Mouse (Mus musculus): Measurements from ENCODE around the gene Ripor3. TPM values are rescaled to one million over a fixed set of nuclear protein-coding genes. Genes with fewer than 3 reads are reported as not detected.
A peak's percentile ranks its signal among the peaks of the same experiment; 100 is the strongest.
"Not testable (repeated sequence)": the region's sequence is repeated elsewhere in the genome, so short reads cannot be mapped to it uniquely, and the experiment has no call there.

The Ripor3 gene
- not detected in 2 replicates for total RNA-seq (2017)

GRCm38 (mm10) chr2:168009936-168010668 lies at the start of gene Ripor3:
Gene Ripor3 (minus strand): TSS chr2:168010618.
- peak; percentile 43 to 49; a peak in 3 of 4 replicates for ATAC-seq (replicated peaks in 1 of 2; ENCODE audit: insufficient read depth in 1 of 2, low FRiP score in 2 of 2, low TSS enrichment in 1 of 2, low read depth in 1 of 2, poor library complexity in 2 of 2, severe bottlenecking in 2 of 2)

- ATAC-seq (replicated peaks in 1 of 2; ENCODE audit: insufficient read depth in 1 of 2, low FRiP score in 2 of 2, low TSS enrichment in 1 of 2, low read depth in 1 of 2, poor library complexity in 2 of 2, severe bottlenecking in 2 of 2) = no peak
These were observed 48.9 kb upstream of the Ripor3 start for GRCm38 (mm10) chr2:168059200-168059790.

GRCm38 (mm10) chr2:168058488-168059199 lies 48.2 kb upstream of the Ripor3 start:
- ATAC-seq (replicated peaks in 1 of 2; ENCODE audit: insufficient read depth in 1 of 2, low FRiP score in 2 of 2, low TSS enrichment in 1 of 2, low read depth in 1 of 2, poor library complexity in 2 of 2, severe bottlenecking in 2 of 2) = no peak

- ATAC-seq (replicated peaks in 1 of 2; ENCODE audit: insufficient read depth in 1 of 2, low FRiP score in 2 of 2, low TSS enrichment in 1 of 2, low read depth in 1 of 2, poor library complexity in 2 of 2, severe bottlenecking in 2 of 2) = not testable (repeated sequence)
These were observed 47.5 kb upstream of the Ripor3 start for GRCm38 (mm10) chr2:168057876-168058275.

GRCm38 (mm10) chr2:168056666-168056933 lies 46.2 kb upstream of the Ripor3 start:
- no peak for ATAC-seq (replicated peaks in 1 of 2; ENCODE audit: insufficient read depth in 1 of 2, low FRiP score in 2 of 2, low TSS enrichment in 1 of 2, low read depth in 1 of 2, poor library complexity in 2 of 2, severe bottlenecking in 2 of 2)

- ATAC-seq (replicated peaks in 1 of 2; ENCODE audit: insufficient read depth in 1 of 2, low FRiP score in 2 of 2, low TSS enrichment in 1 of 2, low read depth in 1 of 2, poor library complexity in 2 of 2, severe bottlenecking in 2 of 2) = no peak
These were observed 45.7 kb upstream of the Ripor3 start for GRCm38 (mm10) chr2:168055910-168056665.

- no peak for ATAC-seq (replicated peaks in 1 of 2; ENCODE audit: insufficient read depth in 1 of 2, low FRiP score in 2 of 2, low TSS enrichment in 1 of 2, low read depth in 1 of 2, poor library complexity in 2 of 2, severe bottlenecking in 2 of 2)
These were observed 43.7 kb upstream of the Ripor3 start for GRCm38 (mm10) chr2:168054142-168054541.

GRCm38 (mm10) chr2:168052689-168053088 lies 42.3 kb upstream of the Ripor3 start:
- no peak for ATAC-seq (replicated peaks in 1 of 2; ENCODE audit: insufficient read depth in 1 of 2, low FRiP score in 2 of 2, low TSS enrichment in 1 of 2, low read depth in 1 of 2, poor library complexity in 2 of 2, severe bottlenecking in 2 of 2)

- ATAC-seq (replicated peaks in 1 of 2; ENCODE audit: insufficient read depth in 1 of 2, low FRiP score in 2 of 2, low TSS enrichment in 1 of 2, low read depth in 1 of 2, poor library complexity in 2 of 2, severe bottlenecking in 2 of 2) = no peak
These were observed 41.7 kb upstream of the Ripor3 start for GRCm38 (mm10) chr2:168052156-168052555.

- ATAC-seq (replicated peaks in 1 of 2; ENCODE audit: insufficient read depth in 1 of 2, low FRiP score in 2 of 2, low TSS enrichment in 1 of 2, low read depth in 1 of 2, poor library complexity in 2 of 2, severe bottlenecking in 2 of 2) = peak; percentile 33 to 52; a peak in 3 of 4 replicates
These were observed 39.9 kb upstream of the Ripor3 start for GRCm38 (mm10) chr2:168050000-168050942.

GRCm38 (mm10) chr2:168049002-168049635 lies 38.7 kb upstream of the Ripor3 start:
- no peak for ATAC-seq (replicated peaks in 1 of 2; ENCODE audit: insufficient read depth in 1 of 2, low FRiP score in 2 of 2, low TSS enrichment in 1 of 2, low read depth in 1 of 2, poor library complexity in 2 of 2, severe bottlenecking in 2 of 2)

- no peak for ATAC-seq (replicated peaks in 1 of 2; ENCODE audit: insufficient read depth in 1 of 2, low FRiP score in 2 of 2, low TSS enrichment in 1 of 2, low read depth in 1 of 2, poor library complexity in 2 of 2, severe bottlenecking in 2 of 2)
These were observed 36.0 kb upstream of the Ripor3 start for GRCm38 (mm10) chr2:168046467-168046866.

- ATAC-seq (replicated peaks in 1 of 2; ENCODE audit: insufficient read depth in 1 of 2, low FRiP score in 2 of 2, low TSS enrichment in 1 of 2, low read depth in 1 of 2, poor library complexity in 2 of 2, severe bottlenecking in 2 of 2) = no peak
These were observed 35.4 kb upstream of the Ripor3 start for GRCm38 (mm10) chr2:168045771-168046170.

- no peak for ATAC-seq (replicated peaks in 1 of 2; ENCODE audit: insufficient read depth in 1 of 2, low FRiP score in 2 of 2, low TSS enrichment in 1 of 2, low read depth in 1 of 2, poor library complexity in 2 of 2, severe bottlenecking in 2 of 2)
These were observed 34.9 kb upstream of the Ripor3 start for GRCm38 (mm10) chr2:168045357-168045756.

GRCm38 (mm10) chr2:168044681-168045287 lies 34.4 kb upstream of the Ripor3 start:
- no peak for ATAC-seq (replicated peaks in 1 of 2; ENCODE audit: insufficient read depth in 1 of 2, low FRiP score in 2 of 2, low TSS enrichment in 1 of 2, low read depth in 1 of 2, poor library complexity in 2 of 2, severe bottlenecking in 2 of 2)

GRCm38 (mm10) chr2:168042019-168042418 lies 31.6 kb upstream of the Ripor3 start:
- no peak for ATAC-seq (replicated peaks in 1 of 2; ENCODE audit: insufficient read depth in 1 of 2, low FRiP score in 2 of 2, low TSS enrichment in 1 of 2, low read depth in 1 of 2, poor library complexity in 2 of 2, severe bottlenecking in 2 of 2)
